Mouse (Mus musculus) frontal cortex, adult (tissue): ENCODE results near the gene Exosc8.
A peak's percentile ranks its signal among the peaks of the same experiment; 100 is the strongest.
"Not testable (repeated sequence)": the region's sequence is repeated elsewhere in the genome, so short reads cannot be mapped to it uniquely, and the experiment has no call there.

ENCODE experiments used
- ATAC-seq: cut with Nextera tagmentation; 2 replicates; pipeline ENCODE4 v1.9.2; 2017; ENCODE audit warnings: mild to moderate bottlenecking, moderate library complexity, mixed read lengths; ENCODE audit not compliant: low TSS enrichment

Gene Exosc8

DNA sequence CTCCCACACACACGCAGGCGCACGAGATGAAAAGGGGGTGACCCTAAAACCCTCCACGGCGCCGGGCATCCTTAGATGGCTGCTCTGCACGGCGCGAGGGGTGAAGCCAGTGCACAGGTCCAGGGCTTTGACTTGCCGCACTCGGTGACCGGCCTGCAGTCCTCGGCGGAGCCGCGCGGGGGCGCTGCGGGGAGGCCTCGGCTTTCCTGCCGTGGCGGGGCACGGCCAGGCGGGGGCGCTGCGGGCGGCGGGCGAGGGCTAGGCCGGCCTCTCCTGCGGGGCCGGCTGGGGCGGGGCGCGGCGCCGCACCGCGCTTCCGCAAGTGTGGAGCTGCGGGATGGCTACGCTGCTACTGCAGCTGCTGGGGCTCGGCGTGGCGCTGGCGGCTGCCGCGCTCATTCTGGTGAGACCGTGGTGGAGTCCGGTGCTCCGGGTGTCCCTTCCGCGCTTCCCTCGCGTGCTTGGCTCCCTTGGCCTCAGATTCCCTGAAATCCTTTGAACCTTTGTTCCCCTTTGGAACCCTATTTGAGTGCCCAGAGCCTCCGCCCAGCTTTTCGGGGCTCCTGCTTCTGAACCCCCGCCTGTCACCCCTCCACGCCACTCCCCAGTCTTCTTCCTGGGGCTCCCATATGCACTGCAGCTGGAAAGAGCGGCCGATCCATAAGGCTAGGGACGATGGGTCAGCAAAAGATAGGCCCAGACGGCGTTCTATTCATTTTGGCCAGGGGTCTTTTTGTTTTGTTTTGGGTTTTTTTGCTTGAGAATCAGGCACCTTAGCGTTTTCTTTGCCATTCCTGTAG is at the start of gene Exosc8, which contains the start of gene Alg5:
Gene Exosc8 (minus strand): TSS at position 147 of the 800 bp plus-strand sequence.
Gene Alg5 (plus strand): TSS at position 293 of the 800 bp plus-strand sequence.
- ATAC-seq = peak; percentile 87

DNA sequence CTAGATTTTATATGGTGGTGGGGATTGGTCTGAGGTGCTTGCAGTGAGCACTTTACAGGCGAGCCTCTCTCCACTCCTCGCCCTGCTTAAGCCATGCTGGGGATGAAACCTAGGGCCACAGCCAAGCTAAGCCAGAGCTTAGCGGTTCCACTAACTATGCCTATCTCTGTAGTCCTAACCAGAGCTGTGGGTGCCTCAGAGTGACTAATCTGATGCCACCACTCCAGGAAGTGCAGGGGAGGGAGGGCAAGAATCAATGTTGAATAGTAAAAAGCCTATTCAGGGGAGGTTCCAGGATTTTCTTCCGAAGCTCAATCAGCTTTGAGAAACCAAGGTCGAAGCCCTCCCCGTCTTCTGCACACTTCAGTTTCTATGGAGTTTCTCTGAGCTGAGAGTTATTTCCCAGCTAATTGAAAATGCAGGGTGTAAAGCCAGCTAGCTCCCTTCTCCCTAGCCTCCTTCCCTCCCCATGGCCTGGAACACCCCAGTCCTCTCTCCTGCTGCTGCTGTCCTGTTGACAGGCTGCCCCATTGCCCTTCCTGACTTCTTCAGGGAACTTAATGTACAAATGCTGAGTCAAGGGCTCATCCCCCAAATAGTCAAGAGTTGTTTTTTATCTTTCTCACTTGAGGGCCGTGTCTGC is 40.9 kb upstream of the Exosc8 start:
- 0 out of 2 replicates have a peak, but pooled peaks have one; percentile 27 for ATAC-seq

DNA sequence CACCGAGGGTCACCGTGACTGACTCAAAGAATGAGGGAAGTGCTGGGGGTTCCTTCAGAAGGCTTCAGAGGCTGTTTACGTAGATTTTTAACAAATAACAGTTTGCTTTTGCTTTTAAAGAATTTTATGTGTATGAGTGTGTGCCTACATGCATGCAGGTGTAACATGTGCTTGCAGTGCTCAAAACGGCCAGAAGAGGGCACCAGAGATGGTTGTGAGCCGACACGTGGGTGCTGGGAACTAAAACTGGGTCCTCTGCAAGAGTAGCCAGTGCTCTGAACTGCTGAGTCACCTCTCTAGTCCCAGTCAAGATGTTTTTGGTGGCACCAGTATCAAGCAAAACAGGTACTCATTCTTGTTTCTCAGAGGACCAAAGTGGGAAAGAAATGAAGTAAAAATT is 38.4 kb upstream of the Exosc8 start:
- no peak for ATAC-seq

DNA sequence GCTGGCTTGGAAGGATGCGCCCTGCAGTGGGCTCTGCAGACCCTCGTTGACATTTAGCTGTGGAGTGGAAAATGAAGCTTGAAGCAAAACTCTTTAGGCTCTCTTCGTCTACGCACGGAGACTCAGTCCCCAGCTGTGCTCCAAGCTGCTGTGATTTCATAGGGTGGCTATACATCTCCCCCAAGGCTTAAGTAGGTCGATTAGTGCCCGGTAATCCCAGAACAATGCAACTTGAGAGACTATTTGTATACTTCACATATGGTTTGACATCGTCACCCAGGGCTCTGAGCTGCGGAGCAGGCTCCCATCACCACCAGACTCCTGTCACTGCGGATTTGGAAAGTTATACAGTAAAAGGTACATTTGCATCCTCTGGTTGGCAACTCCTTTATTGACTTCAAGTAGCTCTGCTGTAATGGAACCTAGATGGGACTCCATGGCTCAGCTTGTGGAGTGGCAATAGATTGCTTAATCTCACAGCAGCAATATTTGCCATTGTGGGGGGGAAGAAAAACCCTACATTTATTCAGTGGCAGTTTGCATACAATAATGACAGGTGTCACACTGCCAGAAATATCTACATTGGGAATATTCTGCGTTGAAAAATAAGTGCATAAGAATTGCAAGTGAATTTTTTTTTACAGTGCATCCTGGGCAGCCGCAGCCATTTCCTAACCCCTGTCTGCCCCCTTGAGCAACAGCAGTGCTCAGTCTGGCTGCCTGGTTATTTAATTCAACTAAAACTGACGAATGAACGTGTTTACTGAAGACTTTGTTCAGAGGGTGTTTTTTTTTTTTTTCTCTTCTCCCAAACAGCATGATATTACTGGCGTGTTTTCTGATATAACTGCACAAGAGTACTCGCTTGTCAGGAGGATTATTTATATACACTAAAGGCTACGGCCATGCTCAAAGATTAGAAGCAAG is 34.4 kb upstream of the Exosc8 start:
- ATAC-seq = no peak

DNA sequence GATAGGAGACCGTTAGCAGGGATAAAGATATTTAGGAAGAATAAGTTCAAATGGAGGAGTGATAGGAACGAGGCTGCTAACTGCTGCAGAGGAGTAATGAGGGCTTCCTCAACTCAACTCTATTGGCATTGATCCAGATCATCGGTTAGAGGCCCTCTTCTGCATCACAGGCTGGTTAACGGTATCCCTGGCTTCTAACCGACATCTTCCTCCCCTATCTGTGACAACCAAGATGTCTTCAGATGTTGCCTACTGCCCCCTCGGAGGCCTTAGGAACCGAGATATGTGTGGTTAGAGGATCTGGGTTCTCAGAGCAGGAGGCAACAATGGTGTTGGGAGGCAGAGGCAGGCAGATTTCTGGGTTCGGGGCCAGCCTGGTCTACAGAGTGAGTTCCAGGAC is 33.4 kb upstream of the Exosc8 start:
- no peak for ATAC-seq

DNA sequence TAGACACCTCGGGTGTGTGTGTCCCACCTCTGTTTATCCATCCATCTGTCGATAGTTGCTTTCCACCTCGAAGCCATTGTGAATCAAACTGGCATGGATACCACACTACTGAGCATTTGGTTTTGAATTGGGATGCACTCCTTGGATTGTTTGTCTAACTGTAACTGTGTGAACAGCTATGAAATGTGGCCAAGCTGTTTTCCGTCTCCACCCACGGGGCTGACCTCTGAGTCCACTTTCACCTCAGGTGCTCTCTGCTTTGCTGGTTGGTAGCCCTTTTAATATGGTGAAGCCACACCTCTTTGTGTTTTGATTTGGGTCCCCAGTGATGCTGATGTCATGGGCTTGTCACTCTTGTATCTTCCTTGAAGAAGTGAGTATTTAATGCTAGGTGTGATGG is 31.6 kb upstream of the Exosc8 start:
- no peak for ATAC-seq

DNA sequence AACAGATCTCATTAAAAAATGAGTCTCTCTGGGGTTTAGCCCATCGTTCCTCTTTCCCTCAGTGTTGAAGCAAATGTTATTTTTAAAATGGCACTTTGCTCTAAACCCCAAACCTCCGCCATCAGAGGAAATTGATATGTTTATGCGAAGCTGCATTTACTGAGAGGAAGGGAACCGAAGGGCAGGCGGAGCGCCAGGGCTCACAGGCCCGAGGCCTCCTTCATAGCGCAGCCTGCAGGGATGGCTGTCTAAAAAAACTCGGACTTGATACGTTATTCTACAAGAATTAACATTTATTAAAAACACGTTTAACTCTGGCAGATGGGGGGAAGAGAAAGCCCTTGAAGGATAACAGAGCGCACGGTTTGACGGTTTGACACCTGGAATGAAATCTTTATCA is 30.8 kb upstream of the Exosc8 start:
- ATAC-seq = no peak

DNA sequence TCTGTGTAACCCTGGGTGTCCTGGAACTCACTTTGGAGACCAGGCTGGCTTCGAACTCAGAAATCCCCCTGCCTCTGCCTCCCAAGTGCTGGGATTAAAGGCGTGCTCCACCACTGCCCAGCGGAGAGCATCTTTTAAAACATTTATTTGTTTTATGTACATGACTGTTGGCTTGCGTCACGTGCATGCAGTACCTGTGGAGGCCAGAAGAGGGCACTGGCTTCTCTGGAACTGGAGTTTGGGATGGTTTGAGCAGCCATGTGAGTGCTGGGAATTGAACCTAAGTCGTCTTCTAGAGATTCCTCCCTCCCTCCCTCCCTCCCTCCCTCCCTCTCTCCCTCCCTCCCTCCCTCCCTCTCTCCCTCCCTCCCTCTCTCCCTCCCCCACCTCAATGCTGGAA is 30.3 kb upstream of the Exosc8 start:
- ATAC-seq = not testable (repeated sequence)

DNA sequence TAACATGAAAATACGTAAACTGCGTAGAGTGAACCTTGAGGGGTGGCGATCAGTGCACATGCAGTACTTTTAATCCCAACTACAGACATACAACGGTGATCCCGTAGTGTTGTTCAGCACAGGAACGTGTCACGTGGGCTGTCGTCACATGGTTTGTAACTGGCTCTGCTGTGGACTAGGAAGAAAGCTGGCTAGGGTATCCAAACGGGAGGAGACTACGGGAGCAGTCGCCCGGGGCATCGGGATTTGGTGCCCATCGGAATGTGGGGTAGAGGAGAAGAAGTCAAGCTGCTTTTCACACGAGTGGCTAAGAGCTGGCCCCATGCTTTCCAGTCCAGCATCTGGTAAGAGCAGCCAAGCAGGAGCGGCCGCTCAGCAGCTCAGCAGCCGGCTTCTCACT is 29.2 kb upstream of the Exosc8 start:
- ATAC-seq = peak; percentile 74

DNA sequence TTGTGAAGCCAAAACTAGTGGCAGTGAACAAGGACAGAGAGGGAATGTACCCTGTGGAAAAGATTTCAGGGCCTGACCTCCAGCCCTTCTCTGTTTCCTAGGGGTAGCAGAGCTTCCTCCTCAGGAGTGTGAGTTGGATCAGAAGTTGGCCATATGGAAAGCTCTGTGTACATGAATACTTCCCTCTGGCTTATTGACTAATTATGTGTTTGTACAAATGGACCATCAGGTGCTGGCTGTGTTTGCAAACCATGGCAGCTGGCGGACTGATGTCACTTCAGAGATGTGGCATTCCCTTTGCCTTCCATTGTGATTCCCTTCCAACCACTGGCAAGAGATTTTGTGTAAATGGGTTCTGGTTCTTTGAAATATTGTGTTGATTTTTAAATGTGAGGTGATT is 26.1 kb upstream of the Exosc8 start:
- ATAC-seq = no peak

DNA sequence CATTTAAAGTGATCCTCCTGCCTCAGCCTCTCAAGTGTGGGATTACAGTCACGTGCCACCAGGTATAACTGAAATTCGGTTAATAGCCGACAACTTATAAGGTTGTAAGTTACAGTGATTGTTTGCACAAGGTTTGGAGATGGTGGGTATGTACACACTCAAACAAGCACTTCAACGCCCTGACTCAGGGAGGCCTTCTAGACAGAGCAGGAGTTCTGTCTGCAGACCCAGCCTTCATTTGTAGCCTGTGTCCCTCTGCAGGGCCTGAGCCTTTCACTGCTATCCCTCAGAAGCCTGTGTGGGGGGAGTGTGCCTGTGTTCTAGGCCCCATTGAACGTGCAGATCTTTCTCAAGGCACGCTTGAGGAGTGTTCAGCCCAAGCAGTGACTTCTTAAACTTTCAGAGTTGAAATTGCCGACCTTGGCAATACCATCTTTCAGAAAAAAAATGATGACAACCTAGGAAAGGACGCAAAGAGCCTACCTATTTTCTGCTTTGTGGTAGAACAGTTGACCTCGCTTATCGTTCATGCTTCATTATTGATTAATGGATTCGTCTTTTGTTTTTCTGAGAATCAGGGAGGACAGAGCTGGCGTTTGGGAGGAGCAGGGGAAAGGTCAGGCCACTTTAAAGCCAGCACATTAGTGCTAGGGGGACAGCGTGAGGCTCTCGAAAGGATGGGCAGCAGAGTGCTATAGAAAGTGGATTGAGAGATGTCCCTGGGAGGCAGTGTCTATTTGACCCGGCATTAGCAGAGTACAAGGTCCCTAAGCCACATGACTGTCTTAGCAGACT is 25.3 kb upstream of the Exosc8 start:
- no peak for ATAC-seq

DNA sequence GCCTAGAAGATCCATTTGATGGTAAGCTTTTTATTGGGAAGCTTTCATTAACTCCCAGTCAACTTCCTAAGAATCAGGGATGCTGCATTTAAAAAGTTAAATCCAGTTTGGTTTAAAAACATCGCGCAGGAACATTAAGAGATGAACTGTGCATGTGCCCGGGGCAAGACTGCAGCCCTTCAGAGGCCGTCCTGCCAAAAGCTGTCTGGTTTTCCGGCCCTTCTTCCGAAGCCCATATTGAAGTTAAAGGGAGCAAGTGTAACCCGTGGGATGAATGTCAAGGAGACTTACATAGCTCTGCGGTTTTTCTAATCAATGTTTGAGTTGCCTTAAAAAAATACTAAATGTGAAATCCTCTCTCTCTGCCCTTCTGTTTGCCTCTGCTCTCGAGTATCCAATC is 24.0 kb upstream of the Exosc8 start:
- no peak for ATAC-seq

DNA sequence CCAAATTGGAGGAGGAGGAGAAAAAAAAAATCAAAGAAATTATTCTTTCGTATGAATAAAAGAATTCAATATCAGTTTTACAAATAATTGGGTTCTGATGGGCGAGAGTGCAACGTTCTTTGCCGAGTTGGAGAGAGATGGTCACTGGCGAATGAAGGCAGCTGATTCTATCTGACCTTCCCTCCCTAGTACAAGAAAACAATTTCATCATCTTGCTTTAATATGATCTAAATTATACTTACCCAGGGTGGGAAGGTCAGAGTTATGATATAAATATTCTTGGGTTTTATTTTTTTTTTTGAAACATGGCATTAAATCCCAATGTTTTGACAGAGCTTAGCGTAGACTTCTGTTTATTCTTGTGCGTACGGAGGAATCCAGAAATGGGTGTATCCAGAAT is 22.3 kb upstream of the Exosc8 start:
- ATAC-seq = no peak

DNA sequence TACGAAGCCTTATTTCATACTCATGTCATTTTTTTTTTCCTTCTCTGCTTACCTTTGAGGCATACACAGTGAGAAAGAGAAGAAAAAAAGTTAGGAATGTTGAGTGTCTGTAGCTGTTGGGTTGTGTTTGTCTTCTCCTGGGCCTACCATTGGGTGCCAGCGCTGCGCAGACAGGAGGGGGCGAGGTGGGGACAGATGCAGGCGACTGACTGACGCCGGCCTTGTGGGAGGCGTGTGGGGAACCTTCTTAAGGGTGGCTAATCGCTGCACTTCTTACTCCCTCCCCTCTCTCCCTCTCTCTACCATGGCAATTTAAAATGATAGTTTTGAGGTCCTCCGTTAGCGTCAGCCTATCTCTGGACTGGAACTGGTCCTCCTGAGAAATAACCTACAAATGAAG is 20.9 kb upstream of the Exosc8 start:
- ATAC-seq = peak; percentile 81

DNA sequence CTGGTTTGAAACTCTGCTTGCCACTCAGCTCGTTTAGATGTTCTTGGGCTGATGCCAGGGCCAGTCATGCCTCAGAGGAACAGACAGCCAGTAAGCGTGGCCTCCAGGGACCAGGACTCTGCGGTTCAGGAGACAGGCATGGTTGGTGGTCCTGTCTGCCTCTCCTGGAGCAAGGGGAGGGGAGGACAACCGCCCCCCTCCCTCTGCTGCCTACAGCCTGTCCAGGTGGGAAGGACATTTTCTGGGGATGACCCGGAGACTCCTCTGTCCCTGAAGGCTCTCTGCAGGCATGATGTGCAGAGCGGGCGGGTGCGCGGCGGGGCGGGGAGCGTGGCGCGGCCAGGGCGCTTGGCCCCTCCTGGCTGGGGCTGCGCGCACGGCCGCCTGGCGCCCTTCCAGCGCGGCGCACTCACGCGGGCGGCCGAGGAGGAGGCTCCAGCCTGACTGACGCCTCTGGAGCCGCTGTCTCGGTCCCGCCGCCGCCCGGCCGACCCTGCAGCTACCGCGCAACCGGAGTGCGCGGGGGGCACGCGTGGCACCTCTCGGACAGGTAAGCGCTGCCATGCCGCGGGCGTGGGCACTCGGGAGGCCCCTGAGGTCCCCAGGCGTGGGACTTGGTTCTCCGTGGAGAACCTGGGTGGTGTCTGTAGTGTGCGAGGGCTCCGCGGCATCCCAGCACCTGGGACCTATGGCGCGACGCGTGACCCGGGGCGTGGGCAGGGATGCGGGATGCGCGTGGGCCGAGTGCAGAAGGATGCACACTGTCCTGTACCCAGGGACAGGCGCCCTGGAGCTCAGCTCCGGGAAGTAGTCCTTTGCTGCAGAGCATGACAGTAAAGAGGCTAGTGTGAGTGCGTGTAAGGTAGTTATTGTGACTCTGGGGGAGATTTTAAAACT is 20.2 kb upstream of the Exosc8 start, which contains the start of gene Smad9:
Gene Smad9 (plus strand): TSS at position 438 of the 897 bp plus-strand sequence.
- ATAC-seq = peak; percentile 67

DNA sequence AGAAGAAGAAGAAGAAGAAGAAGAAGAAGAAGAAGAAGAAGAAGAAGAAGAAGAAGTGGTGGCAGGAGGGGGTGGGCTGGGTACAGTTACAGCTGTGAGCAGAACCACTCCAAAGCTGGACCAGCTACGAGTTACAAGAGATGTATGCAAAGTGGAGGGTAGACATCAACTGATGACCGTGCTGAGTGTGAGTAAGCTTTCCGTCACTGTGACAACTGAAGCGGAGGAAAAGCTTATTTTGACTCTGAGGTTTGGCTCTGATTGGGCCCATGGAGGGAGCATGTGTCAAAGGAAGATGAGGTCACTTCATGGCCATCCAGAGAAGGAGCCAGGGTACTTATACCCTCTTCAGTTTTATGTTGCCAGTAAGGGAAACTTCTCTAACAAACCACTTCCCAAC is 18.2 kb upstream of the Exosc8 start:
- no peak for ATAC-seq

DNA sequence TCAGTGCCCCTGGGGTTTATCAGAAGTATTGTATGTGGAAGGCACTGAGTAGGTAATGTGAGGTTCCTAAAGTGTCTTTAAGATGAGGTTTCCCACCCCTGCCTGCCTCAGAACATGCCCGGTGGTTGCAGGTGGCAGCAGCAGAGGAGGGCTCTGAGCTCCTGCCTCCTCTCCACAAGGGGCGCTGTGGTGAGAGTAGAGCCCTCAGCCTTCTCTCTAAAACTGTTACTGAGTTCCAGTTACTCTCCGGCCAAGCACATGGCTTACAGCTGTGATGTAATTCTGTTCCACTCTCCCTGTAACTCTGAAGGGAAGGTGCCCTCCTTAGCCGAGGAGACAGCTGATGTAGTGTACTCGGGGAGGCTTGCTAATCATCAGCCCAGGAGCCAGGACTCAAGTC is 10.6 kb upstream of the Exosc8 start:
- ATAC-seq = 0 out of 2 replicates have a peak, but pooled peaks have one; percentile 64

DNA sequence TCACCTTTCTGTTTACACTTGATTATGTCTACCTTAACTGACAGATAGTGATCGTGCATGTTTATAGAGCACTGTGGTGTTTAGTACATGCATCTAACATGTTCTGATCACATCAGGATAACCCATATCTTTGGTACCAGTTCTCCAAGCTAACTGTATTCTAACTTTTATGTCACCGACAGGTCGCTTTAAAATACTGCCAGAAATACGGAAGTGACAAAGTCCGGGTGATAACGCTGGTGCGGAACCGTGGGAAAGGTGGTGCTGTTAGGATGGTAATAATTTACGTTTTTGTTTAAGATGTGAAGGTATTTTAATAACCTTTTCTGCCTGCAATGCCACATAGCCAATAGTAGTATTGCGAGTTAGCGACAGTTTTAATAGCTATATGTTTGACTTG is 6.8 kb upstream of the Exosc8 start:
- ATAC-seq = no peak

DNA sequence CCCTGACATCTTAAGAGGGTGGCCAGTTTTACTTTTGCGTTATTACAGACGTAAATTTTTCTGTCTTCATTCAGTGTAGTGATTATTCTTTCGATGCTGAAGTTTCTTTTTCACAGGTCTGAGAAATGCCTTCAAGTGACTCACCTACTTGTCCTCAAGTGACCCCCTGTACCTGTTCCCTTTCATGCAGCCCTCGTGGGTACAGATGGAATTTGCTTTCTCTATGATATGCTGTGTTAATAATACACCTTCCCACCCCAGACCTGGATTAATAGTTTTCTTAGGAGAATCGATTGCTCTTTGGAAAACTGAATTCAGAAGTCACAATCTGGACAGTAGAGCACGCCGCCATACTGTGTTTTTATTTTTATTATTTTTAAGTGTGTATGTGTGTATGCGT is 2.1 kb upstream of the Exosc8 start:
- ATAC-seq = no peak
